Mouse (Mus musculus): ENCODE measurements around the gene Cpne7. TPM values are rescaled to one million over a fixed set of nuclear protein-coding genes. Genes with fewer than 3 reads are reported as not detected.

The Cpne7 gene
- 0.10 and 0.45 TPM in 2 replicates for polyA plus RNA-seq (2014; fragmentation: Nextera tagmentation; extraction: Ambion mirVana)

DNA sequence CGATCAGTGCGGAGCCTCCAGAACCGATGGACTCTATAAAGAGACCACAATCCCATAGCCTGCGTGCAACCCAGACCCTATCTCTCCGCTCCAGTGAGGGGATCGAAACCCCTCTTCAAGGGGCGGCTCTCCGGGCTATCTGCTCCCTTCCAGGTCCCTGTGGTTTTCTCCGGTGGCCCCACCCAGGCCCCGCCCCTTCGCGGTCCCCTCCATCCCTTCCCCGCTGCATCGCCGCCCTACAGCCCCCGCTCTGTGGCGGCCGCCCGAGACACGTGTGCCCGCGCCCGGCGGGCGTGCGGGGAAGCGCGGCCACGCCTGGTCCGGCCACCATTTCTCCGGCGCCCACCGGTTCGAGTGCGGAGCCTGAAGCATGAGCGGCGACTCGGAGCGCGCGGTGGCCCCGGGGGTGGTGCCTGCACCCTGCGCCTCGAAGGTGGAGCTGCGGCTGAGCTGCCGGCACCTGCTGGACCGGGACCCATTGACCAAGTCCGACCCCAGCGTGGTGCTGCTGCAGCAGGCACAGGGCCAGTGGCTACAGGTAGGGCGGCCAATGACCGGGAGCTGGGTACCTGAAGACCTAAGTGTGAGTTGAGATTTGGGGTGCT is at the start of gene Cpne7:
Gene Cpne7, plus strand, starts transcription at position 248 of the 605 bp plus-strand sequence.
- Histone ChIP-seq H3K4me3 (ENCODE audit: low read depth, low read length) (peak within 1 kb of the TSS; percentile 37), H3K4me1 (replicated peaks; ENCODE audit: control insufficient read depth, insufficient read depth, low read length) (peaks cover 12% of the 10 kb centered on the region), H3K36me3 (ENCODE audit: control insufficient read depth, insufficient read depth, low read length) (no peaks in the 10 kb centered on the region), H3K27me3 (ENCODE audit: control insufficient read depth, insufficient read depth, low read length) (peaks cover 43% of the 10 kb centered on the region), H3K27ac (ENCODE audit: low read depth, low read length) (no peak within 1 kb of the TSS), H3K9ac (ENCODE audit: low read depth, low read length) (peak within 1 kb of the TSS; percentile 34; the same call in 1 of the 2 replicates), H3K4me2 (replicated peaks; ENCODE audit: low read depth, low read length) (peak within 1 kb of the TSS; percentile 80), H3K9me3 (ENCODE audit: control insufficient read depth, low read length) (no peaks in the 10 kb centered on the region)
- WGBS, result 2% methylated on average over 50 of the region's 51 CpGs
- ATAC-seq (ENCODE audit: low FRiP score), result no peak
- peak; percentile 49 for DNase-seq (ENCODE audit: low spot score)

DNA sequence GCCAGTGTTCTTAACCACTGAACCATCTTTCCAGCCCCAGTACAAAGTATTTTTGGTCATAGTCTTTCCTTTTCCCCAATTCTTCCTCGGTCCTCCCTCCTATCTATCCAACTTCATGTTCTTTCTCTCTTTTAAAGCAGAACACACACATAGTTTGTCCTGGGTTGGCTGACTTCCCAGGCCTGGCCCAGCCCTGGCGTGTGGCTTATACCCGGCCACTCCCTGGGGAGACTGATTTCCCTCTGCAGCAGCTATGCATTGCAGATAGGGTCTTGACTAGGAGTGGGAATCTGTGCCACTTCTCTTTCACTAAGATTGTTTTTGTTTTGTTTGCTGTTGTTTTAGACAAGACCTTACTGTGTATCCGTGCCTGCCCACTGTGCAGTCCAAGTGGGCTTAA is 46.0 kb upstream of the Cpne7 start:
- Histone ChIP-seq H3K27me3 (ENCODE audit: control insufficient read depth, insufficient read depth, low read length) (no peaks in the 10 kb centered on the region), H3K4me1 (replicated peaks; ENCODE audit: control insufficient read depth, insufficient read depth, low read length) (peaks cover 2% of the 10 kb centered on the region; the same call in 1 of the 2 replicates), H3K4me3 (ENCODE audit: low read depth, low read length) (no peak overlapping the region), H3K4me2 (replicated peaks; ENCODE audit: low read depth, low read length) (no peak overlapping the region), H3K9me3 (ENCODE audit: control insufficient read depth, low read length) (no peaks in the 10 kb centered on the region), H3K27ac (ENCODE audit: low read depth, low read length) (no peak overlapping the region), H3K9ac (ENCODE audit: low read depth, low read length) (no peak overlapping the region), H3K36me3 (ENCODE audit: control insufficient read depth, insufficient read depth, low read length) (0 out of 2 replicates have a peak, but pooled peaks cover 2% of the 10 kb centered on the region)
- WGBS, result 92% methylated on average over 4 of the region's 4 CpGs
- ATAC-seq (ENCODE audit: low FRiP score), result no peak
- DNase-seq (ENCODE audit: low spot score), result no peak

DNA sequence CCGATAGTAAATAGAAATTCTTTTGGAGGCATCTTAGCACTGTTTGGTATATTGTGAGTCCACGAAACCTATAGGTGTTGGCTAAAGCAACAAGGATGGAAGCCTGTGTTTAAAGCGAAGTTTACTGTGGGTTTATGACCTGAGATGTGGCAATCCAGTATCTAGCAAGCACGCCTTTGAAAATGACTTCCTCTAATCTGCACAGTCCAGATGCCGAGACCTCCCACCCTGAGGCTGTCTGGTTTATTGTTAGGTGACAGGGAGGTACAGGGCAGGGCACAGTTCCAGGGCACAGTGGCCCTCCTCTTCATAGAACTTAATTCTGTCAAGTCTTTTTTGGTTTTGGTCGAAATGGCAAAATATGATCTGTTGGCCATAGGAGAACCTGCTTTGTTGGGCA is 40.0 kb upstream of the Cpne7 start:
- 95% methylated on average over 6 of the region's 6 CpGs for WGBS
- Histone ChIP-seq H3K4me2 (replicated peaks; ENCODE audit: low read depth, low read length) (no peak overlapping the region), H3K9me3 (ENCODE audit: control insufficient read depth, low read length) (no peaks in the 10 kb centered on the region), H3K4me3 (ENCODE audit: low read depth, low read length) (no peak overlapping the region), H3K27ac (ENCODE audit: low read depth, low read length) (no peak overlapping the region), H3K9ac (ENCODE audit: low read depth, low read length) (no peak overlapping the region), H3K36me3 (ENCODE audit: control insufficient read depth, insufficient read depth, low read length) (peaks cover 10% of the 10 kb centered on the region; the same call in 1 of the 2 replicates), H3K4me1 (replicated peaks; ENCODE audit: control insufficient read depth, insufficient read depth, low read length) (no peaks in the 10 kb centered on the region), H3K27me3 (ENCODE audit: control insufficient read depth, insufficient read depth, low read length) (no peaks in the 10 kb centered on the region)
- ATAC-seq (ENCODE audit: low FRiP score) (no peak), DNase-seq (ENCODE audit: low spot score) (no peak)

DNA sequence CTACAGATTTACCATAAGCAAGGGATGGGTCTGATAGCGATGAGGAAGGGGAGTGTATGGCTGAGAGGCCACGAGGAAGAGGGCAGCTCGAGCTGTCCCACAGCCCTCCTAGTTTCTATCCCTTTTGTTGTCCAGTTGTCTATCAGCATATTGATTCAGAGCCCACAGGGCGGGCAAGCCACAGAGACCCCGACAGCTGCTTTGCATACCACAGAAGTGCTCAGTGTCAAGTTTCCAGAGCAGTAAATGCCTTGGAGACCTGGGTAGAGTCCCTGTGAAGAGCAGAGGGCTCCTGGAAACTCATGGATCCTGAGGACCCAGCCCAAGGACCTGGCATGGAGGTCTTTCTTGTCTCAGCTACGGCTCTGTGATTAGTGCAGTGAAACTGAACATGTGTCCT is 34.2 kb upstream of the Cpne7 start:
- H3K4me2 ChIP-seq (replicated peaks; ENCODE audit: low read depth, low read length), result no peak overlapping the region
- no peaks in the 10 kb centered on the region for H3K9me3 ChIP-seq (ENCODE audit: control insufficient read depth, low read length)
- no peak overlapping the region for H3K4me3 ChIP-seq (ENCODE audit: low read depth, low read length)
- ATAC-seq (ENCODE audit: low FRiP score) (no peak), DNase-seq (ENCODE audit: low spot score) (no peak)
- H3K9ac ChIP-seq (ENCODE audit: low read depth, low read length), result no peak overlapping the region
- no peaks in the 10 kb centered on the region for H3K4me1 ChIP-seq (replicated peaks; ENCODE audit: control insufficient read depth, insufficient read depth, low read length)
- no peaks in the 10 kb centered on the region for H3K27me3 ChIP-seq (ENCODE audit: control insufficient read depth, insufficient read depth, low read length)
- WGBS, result 79% methylated on average over 6 of the region's 6 CpGs
- H3K36me3 ChIP-seq (ENCODE audit: control insufficient read depth, insufficient read depth, low read length), result peaks cover 9% of the 10 kb centered on the region; the same call in 1 of the 2 replicates
- no peak overlapping the region for H3K27ac ChIP-seq (ENCODE audit: low read depth, low read length)

DNA sequence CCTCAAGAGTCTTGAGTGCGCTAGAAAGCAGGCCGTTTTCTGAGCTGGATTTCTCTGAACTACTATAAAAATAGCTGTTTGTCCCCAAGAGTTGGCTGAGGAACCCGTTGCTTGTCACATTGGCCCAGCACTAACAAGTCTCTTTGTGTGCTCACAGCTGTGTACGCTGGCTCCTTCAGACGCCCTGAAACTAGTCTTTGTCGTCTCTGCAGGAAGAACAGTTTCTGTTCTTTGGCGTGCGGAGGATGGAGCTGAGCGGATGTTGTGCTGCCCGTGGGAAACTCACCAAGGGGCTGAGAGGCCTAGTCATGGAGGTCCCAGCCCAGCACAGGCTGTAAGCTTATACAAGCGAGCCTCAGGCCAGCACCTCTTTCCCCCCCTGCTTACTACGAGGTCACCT is 33.6 kb upstream of the Cpne7 start:
- WGBS, result 91% methylated on average over 12 of the region's 12 CpGs
- H3K36me3 ChIP-seq (ENCODE audit: control insufficient read depth, insufficient read depth, low read length), result peaks cover 9% of the 10 kb centered on the region; the same call in 1 of the 2 replicates
- ATAC-seq (ENCODE audit: low FRiP score), result no peak

DNA sequence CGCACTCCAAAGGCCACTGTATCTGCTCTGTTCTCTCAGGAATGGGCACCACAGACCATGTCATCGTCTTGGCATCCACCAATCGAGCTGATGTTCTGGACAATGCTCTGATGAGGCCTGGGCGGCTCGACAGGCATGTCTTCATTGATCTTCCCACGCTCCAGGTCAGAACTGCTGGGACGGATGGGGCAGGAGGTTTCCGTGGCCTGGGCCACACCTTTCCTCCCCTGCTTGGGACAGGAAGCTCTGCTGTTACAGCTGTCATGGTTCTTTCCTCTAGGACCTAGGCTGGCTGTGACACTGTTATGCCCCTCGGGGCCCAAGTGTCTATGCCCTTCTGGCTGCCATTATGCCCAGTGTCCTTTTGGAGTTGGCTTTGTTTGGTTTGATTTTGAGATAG is 29.9 kb upstream of the Cpne7 start:
- ATAC-seq (ENCODE audit: low FRiP score) (no peak), DNase-seq (ENCODE audit: low spot score) (no peak)
- Histone ChIP-seq H3K4me3 (ENCODE audit: low read depth, low read length) (no peak overlapping the region), H3K36me3 (ENCODE audit: control insufficient read depth, insufficient read depth, low read length) (peaks cover 16% of the 10 kb centered on the region), H3K4me1 (replicated peaks; ENCODE audit: control insufficient read depth, insufficient read depth, low read length) (no peaks in the 10 kb centered on the region), H3K4me2 (replicated peaks; ENCODE audit: low read depth, low read length) (no peak overlapping the region), H3K9ac (ENCODE audit: low read depth, low read length) (no peak overlapping the region), H3K27ac (ENCODE audit: low read depth, low read length) (no peak overlapping the region), H3K9me3 (ENCODE audit: control insufficient read depth, low read length) (no peaks in the 10 kb centered on the region), H3K27me3 (ENCODE audit: control insufficient read depth, insufficient read depth, low read length) (no peaks in the 10 kb centered on the region)
- whole genome bisulfite sequencing, result 95% methylated on average over 9 of the region's 9 CpGs

More for the DNA sequence above, 33.6 kb upstream of the Cpne7 start:
- Histone ChIP-seq H3K9ac (ENCODE audit: low read depth, low read length) (no peak overlapping the region), H3K4me3 (ENCODE audit: low read depth, low read length) (no peak overlapping the region), H3K4me2 (replicated peaks; ENCODE audit: low read depth, low read length) (no peak overlapping the region), H3K4me1 (replicated peaks; ENCODE audit: control insufficient read depth, insufficient read depth, low read length) (no peaks in the 10 kb centered on the region), H3K27me3 (ENCODE audit: control insufficient read depth, insufficient read depth, low read length) (no peaks in the 10 kb centered on the region), H3K9me3 (ENCODE audit: control insufficient read depth, low read length) (no peaks in the 10 kb centered on the region), H3K27ac (ENCODE audit: low read depth, low read length) (no peak overlapping the region)
- DNase-seq (ENCODE audit: low spot score), result no peak

DNA sequence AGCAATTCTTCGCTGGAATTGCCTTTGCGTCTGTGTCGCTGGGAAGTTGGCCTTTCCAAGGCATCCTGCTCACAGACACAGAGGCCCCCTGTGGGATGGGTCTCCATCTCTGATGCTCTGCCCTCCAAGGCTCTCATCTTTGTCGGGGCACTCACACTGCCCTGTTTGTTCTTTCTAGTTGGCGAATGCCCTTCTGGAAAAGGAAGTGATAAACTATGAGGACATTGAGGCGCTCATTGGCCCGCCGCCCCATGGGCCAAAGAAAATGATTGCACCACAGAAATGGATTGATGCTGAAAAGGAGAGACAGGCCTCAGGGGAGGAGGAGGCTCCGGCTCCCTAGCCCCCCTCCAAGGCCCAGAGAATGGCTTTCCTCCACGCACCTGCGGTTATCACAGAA is 20.0 kb upstream of the Cpne7 start:
- peaks cover 15% of the 10 kb centered on the region; the same call in 1 of the 2 replicates for H3K36me3 ChIP-seq (ENCODE audit: control insufficient read depth, insufficient read depth, low read length)
- H3K27ac ChIP-seq (ENCODE audit: low read depth, low read length), result no peak overlapping the region
- 0 out of 2 replicates have a peak, but pooled peaks cover 2% of the 10 kb centered on the region for H3K4me1 ChIP-seq (replicated peaks; ENCODE audit: control insufficient read depth, insufficient read depth, low read length)
- no peak overlapping the region for H3K4me3 ChIP-seq (ENCODE audit: low read depth, low read length)
- no peaks in the 10 kb centered on the region for H3K9me3 ChIP-seq (ENCODE audit: control insufficient read depth, low read length)
- WGBS, result 97% methylated on average over 11 of the region's 11 CpGs
- ATAC-seq (ENCODE audit: low FRiP score) (no peak), DNase-seq (ENCODE audit: low spot score) (no peak)
- no peaks in the 10 kb centered on the region for H3K27me3 ChIP-seq (ENCODE audit: control insufficient read depth, insufficient read depth, low read length)
- no peak overlapping the region for H3K4me2 ChIP-seq (replicated peaks; ENCODE audit: low read depth, low read length)
- no peak overlapping the region for H3K9ac ChIP-seq (ENCODE audit: low read depth, low read length)

DNA sequence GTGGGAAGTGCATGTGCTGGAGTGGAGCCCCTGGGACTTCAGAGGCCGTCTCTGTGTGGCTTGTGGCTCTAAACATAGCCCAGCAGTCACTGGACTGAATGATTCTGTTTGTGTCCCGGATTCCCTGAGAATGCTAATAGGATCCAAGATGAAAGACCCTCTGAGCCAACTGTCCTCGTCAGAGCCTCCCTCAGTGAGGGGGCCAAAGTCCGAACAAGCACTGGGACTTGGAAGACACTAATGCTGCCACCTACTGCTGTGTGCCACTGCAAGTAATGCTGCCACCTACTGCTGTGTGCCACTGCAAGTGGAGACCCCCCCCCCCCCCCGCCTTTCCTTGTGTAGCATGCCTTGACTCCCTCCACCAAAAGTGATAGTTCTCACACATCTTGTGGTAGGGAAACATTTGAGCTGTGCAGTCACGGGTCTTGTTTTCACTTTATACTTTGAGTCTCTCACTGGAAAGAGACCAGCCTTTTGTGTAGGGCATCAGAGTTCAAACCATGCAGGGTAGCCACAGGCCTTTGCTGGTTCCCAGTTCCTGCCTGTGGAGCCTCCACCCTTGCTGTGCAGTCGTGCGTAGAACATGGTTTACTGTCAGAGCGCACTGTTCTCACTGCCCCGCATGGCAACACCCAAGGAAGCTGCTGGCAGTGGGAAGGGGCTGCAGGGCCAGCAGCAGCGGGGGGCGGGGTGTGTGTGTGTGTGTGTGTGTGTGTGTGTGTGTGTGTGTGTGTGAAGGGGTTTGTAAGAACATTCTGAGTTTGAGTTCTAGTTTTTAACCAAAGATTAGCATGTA is 19.2 kb upstream of the Cpne7 start:
- H3K27ac ChIP-seq (ENCODE audit: low read depth, low read length), result no peak overlapping the region
- no peak overlapping the region for H3K9ac ChIP-seq (ENCODE audit: low read depth, low read length)
- 78% methylated on average over 12 of the region's 12 CpGs for WGBS
- no peak overlapping the region for H3K4me3 ChIP-seq (ENCODE audit: low read depth, low read length)
- H3K36me3 ChIP-seq (ENCODE audit: control insufficient read depth, insufficient read depth, low read length), result peaks cover 15% of the 10 kb centered on the region; the same call in 1 of the 2 replicates
- H3K27me3 ChIP-seq (ENCODE audit: control insufficient read depth, insufficient read depth, low read length), result no peaks in the 10 kb centered on the region
- H3K4me2 ChIP-seq (replicated peaks; ENCODE audit: low read depth, low read length), result no peak overlapping the region
- no peak for DNase-seq (ENCODE audit: low spot score)
- H3K9me3 ChIP-seq (ENCODE audit: control insufficient read depth, low read length), result no peaks in the 10 kb centered on the region
- ATAC-seq (ENCODE audit: low FRiP score), result no peak
- 0 out of 2 replicates have a peak, but pooled peaks cover 2% of the 10 kb centered on the region for H3K4me1 ChIP-seq (replicated peaks; ENCODE audit: control insufficient read depth, insufficient read depth, low read length)
